Comparison of ENCODE assay signal across 8 mouse cellular contexts in the genomic region with DNA sequence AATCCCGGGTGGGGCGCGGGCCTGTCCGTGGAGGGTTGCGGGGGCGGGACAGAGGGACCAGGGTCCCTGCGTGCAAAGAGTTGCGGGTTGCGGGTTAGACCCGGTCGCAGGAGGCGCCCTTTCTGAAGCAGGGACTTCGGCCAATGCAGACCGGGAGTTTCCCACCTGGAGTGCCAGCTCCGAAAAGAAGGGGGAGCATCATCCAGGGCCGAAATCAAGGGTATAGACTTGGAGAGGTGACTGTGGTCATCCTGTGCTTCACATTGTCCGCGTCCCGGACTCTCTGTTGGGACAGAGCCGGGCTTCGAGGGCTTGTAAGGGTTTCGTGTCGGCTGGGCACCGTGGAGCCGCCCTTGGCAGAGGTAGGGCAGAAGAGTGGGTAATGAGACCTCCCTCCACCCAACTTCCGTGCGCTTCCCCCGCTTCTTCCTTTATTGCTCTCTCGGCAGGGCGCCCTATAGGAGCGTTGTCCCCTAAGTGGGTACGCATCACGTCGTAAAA. TPM values are rescaled to one million over a fixed set of nuclear protein-coding genes. Genes with fewer than 3 reads are reported as not detected.
DNase-seq lines count a peak whose midpoint lies in the region; ATAC-seq and TF ChIP-seq lines count a peak whose summit lies in the region.

No protein-coding gene starts in this region.

- WGBS in bone marrow, adult 2 months = under 1% methylated on average over 34 of the region's 34 CpGs
- under 1% methylated on average over 34 of the region's 34 CpGs for WGBS in hindbrain, embryonic 11.5 days

- no peaks in the 10 kb centered on the region for H3K27me3 ChIP-seq in hindbrain, embryonic 11.5 days (ENCODE audit: control insufficient read depth, insufficient read depth, low read length)

- H3K36me3 ChIP-seq in ES-E14 (ENCODE audit: control insufficient read depth, insufficient read depth, low read length, poor library complexity, severe bottlenecking) = no peaks in the 10 kb centered on the region
- H3K36me3 ChIP-seq in hindbrain, embryonic 11.5 days (ENCODE audit: control insufficient read depth, insufficient read depth, low read length) = no peaks in the 10 kb centered on the region

- peak overlapping the region; percentile 61 to 91 for H3K4me3 ChIP-seq in ES-E14 (ENCODE audit: insufficient read depth in 1 of 2, low read depth in 1 of 2, low read length in 2 of 2, poor library complexity in 1 of 2, severe bottlenecking in 1 of 2)
- H3K4me3 ChIP-seq in bone marrow, adult 2 months (replicated peaks; ENCODE audit: control insufficient read depth, low read depth, low read length) = peak overlapping the region; percentile 80
- H3K4me3 ChIP-seq in hindbrain, embryonic 11.5 days (ENCODE audit: low read depth, low read length) = peak overlapping the region; percentile 75

- no peaks in the 10 kb centered on the region for H3K4me1 ChIP-seq in ES-E14 (ENCODE audit: control insufficient read depth in 2 of 2, insufficient read depth in 2 of 2, low read length in 2 of 2, poor library complexity in 1 of 2)
- H3K4me1 ChIP-seq in bone marrow, adult 2 months (ENCODE audit: control insufficient read depth, insufficient read depth, low read length) = no peaks in the 10 kb centered on the region
- no peaks in the 10 kb centered on the region for H3K4me1 ChIP-seq in hindbrain, embryonic 11.5 days (replicated peaks; ENCODE audit: control insufficient read depth, insufficient read depth, low read length)

- TF ChIP-seq POLR2A in bone marrow, adult 2 months (IDR thresholded peaks at IDR 0.05; ENCODE audit: borderline replicate concordance, control insufficient read depth, low read depth, low read length) = no peak

- no peaks in the 10 kb centered on the region for H3K9me3 ChIP-seq in ES-E14 (ENCODE audit: control insufficient read depth, insufficient read depth, low read depth, low read length)
- no peaks in the 10 kb centered on the region for H3K9me3 ChIP-seq in hindbrain, embryonic 11.5 days (ENCODE audit: control insufficient read depth, low read length)

- H3K4me2 ChIP-seq in hindbrain, embryonic 11.5 days (replicated peaks; ENCODE audit: low read depth, low read length) = peak overlapping the region; percentile 74

- peak; percentile 35 for DNase-seq in ES-E14 (ENCODE audit: low read depth, low spot score)
- DNase-seq in fibroblast of lung, adult 2 months (ENCODE audit: low read depth) = peak; percentile 25
- DNase-seq in hindbrain, embryonic 11.5 days (ENCODE audit: low spot score) = peak; percentile 62
- DNase-seq in left cerebral cortex, adult 9 months (ENCODE audit: low spot score in 2 of 2) = peak; percentile 18 to 29
- DNase-seq in right cerebral cortex, postnatal 4 days = peak; percentile 62
- peak; percentile 35 to 54 for DNase-seq in urinary bladder, postnatal 36 days (ENCODE audit: low spot score in 2 of 2)

- no peak for TF ChIP-seq CTCF in bone marrow, adult 2 months (IDR thresholded peaks at IDR 0.05; ENCODE audit: control insufficient read depth, insufficient read depth, low read length)

- peak overlapping the region; percentile 88 for H3K9ac ChIP-seq in ES-E14 (ENCODE audit: insufficient read depth, low read depth, low read length, poor library complexity, severe bottlenecking)
- H3K9ac ChIP-seq in hindbrain, embryonic 11.5 days (ENCODE audit: low read depth, low read length) = peak overlapping the region; percentile 72

- H3K27ac ChIP-seq in ES-E14 (ENCODE audit: insufficient read depth, low read depth, low read length, poor library complexity, severe bottlenecking) = peak overlapping the region; percentile 64
- peak overlapping the region; percentile 49 for H3K27ac ChIP-seq in bone marrow, adult 2 months (ENCODE audit: control insufficient read depth, insufficient read depth, low read depth, low read length, poor library complexity)
- H3K27ac ChIP-seq in hindbrain, embryonic 11.5 days (ENCODE audit: low read depth, low read length) = peak overlapping the region; percentile 73

- peak; percentile 80 for ATAC-seq in hindbrain, embryonic 11.5 days (ENCODE audit: low FRiP score)
- ATAC-seq in megakaryocyte, adult 5-6 weeks (ENCODE audit: poor library complexity, severe bottlenecking) = peak; percentile 52

- in situ Hi-C loops in ES-E14 (cut with MboI; ENCODE audit: low sequenced_read_pairs in 2 of 2, unreplicated experiment in 2 of 2) = no loop called here

TF ChIP-seq in ES-E14, 5 proteins besides CTCF, POLR2A, EP300 and RAD21:
- TF ChIP-seq CHD2 (IDR thresholded peaks at IDR 0.05; ENCODE audit: low read depth, low read length) (no peak), ZC3H11A (IDR thresholded peaks at IDR 0.05; ENCODE audit: borderline replicate concordance, low read depth, low read length) (no peak), ZNF384 (IDR thresholded peaks at IDR 0.05; ENCODE audit: low read depth, low read length) (no peak), MAFK (IDR thresholded peaks at IDR 0.05; ENCODE audit: insufficient read depth, low read depth, low read length) (no peak), HCFC1 (IDR thresholded peaks at IDR 0.05; ENCODE audit: borderline replicate concordance, insufficient read depth, low read length) (no peak)

RNA-seq across cellular contexts. Expression of a gene that starts 0.6 kb away (rescaled TPM):
- total RNA-seq in ES-E14 (2012; rRNA removed) = 23.5 and 25.4 TPM in 2 replicates
- polyA plus RNA-seq in bone marrow, adult 2 months (2011; ENCODE audit: insufficient read depth, insufficient read length, low replicate concordance, missing spikeins) = 6.5 and 14.4 TPM in 2 replicates
- 22.3 and 26.0 TPM in 2 replicates for polyA plus RNA-seq in hindbrain, embryonic 11.5 days (2014; fragmentation: Nextera tagmentation; extraction: Ambion mirVana)
- total RNA-seq in megakaryocyte, adult 5-6 weeks (2015) = 25.0 and 31.0 TPM in 2 replicates
- total RNA-seq in megakaryocyte, adult 5-6 weeks (2017) = 22.3 and 34.3 TPM in 2 replicates

RNA-seq across cellular contexts. Expression of a gene that starts 0.8 kb away (rescaled TPM):
- 13.5 and 18.6 TPM in 2 replicates for total RNA-seq in ES-E14 (2012; rRNA removed)
- polyA plus RNA-seq in bone marrow, adult 2 months (2011; ENCODE audit: insufficient read depth, insufficient read length, low replicate concordance, missing spikeins) = 6.4 and 12.8 TPM in 2 replicates
- 35.8 and 40.7 TPM in 2 replicates for polyA plus RNA-seq in hindbrain, embryonic 11.5 days (2014; fragmentation: Nextera tagmentation; extraction: Ambion mirVana)
- 17.7 and 23.0 TPM in 2 replicates for total RNA-seq in megakaryocyte, adult 5-6 weeks (2015)
- total RNA-seq in megakaryocyte, adult 5-6 weeks (2017) = 23.8 and 27.9 TPM in 2 replicates

RNA-seq across cellular contexts. Expression of a gene that starts 19.3 kb away (rescaled TPM):
- total RNA-seq in ES-E14 (2012; rRNA removed) = 33.7 and 36.7 TPM in 2 replicates
- polyA plus RNA-seq in bone marrow, adult 2 months (2011; ENCODE audit: insufficient read depth, insufficient read length, low replicate concordance, missing spikeins) = 68.0 and 69.5 TPM in 2 replicates
- 176 and 188 TPM in 2 replicates for polyA plus RNA-seq in hindbrain, embryonic 11.5 days (2014; fragmentation: Nextera tagmentation; extraction: Ambion mirVana)
- total RNA-seq in megakaryocyte, adult 5-6 weeks (2015) = 105 and 130 TPM in 2 replicates
- 295 and 303 TPM in 2 replicates for total RNA-seq in megakaryocyte, adult 5-6 weeks (2017)

Comparison
In these comparisons a context has a peak if more than half of its experiments do, and no peak if none do; other contexts are left out.
1. Peak in every context shown above with its lines: DNase-seq, ATAC-seq, H3K4me3 ChIP-seq and H3K27ac ChIP-seq.